Mouse (Mus musculus) lung, adult 18-20 months (tissue): ENCODE measurements at regions not wholly inside any gene's neighbourhood (a gene's known extent, or its start where the extent isn't known, plus 50 kb on each side); places are given as distances from the start of the nearest gene placed in this dataset.
A peak's percentile ranks its signal among the peaks of the same experiment; 100 is the strongest.
"Not testable (repeated sequence)": the region's sequence is repeated elsewhere in the genome, so short reads cannot be mapped to it uniquely, and the experiment has no call there.

Experiments
- DNase-seq, 2 experiments: peaks; one replicate each; pipeline ENCODE4 v3.0.0; 2022; ENCODE audit warnings: mixed read lengths in 2 of 2

DNA sequence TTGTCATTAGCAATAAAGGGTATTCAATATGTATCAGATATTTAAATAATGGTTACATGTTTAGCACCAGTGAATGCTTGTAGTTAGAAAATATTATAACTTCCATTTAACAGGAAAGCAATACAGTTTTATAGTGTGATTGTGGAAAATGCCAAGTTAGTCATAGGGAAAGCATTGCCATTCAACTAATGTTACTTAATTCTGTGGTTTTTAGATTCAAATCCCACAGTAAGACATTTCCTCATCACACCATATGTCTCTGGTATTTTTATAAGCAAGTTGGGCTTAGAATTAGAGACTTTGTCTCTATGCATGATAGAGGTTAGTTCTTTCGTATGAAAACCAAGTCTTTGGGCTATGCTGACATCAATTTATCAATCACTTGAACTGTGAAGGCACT is 133.0 kb downstream of the Prr30 start:
- DNase-seq: no peak

DNA sequence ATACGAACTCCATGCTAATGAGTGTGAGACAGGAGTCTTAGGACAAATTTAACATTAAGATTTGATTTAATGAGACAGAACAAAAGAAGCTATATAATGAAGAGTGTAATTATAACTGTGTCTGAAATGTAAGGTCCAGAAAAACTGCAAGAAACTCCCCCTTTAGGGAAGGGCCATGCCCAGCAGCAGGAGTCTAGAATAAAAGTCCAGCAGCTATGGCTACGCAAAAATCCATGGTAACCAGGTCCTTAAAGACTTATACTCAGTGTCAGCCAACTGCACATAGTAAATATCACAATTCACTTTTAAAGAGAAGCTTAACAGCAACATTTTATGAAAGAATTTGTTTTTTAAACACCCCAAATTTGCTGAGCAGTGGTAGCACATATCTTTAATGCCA is 143.3 kb downstream of the Prr30 start:
- no peak for DNase-seq

DNA sequence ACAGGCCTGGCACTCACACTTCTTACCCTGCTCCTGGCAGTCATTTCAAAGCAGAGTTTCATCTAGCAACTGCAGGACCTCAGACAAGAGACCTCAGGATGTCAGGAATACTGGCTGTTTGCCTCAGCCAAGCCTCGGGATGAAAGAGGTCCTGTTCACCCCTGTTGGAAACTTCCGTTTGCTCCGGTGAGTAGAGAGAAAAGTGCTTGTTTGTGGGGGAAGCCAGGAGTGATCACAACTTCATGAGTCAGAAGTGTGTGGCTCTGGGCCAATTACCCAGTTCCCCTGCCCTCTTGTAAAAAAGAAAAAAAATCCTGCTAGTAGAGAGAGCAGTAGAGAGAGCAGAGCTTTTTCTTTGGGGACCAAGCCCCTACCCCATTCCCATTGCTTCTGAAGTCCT is 144.2 kb downstream of the Prr30 start:
- no peak for DNase-seq

DNA sequence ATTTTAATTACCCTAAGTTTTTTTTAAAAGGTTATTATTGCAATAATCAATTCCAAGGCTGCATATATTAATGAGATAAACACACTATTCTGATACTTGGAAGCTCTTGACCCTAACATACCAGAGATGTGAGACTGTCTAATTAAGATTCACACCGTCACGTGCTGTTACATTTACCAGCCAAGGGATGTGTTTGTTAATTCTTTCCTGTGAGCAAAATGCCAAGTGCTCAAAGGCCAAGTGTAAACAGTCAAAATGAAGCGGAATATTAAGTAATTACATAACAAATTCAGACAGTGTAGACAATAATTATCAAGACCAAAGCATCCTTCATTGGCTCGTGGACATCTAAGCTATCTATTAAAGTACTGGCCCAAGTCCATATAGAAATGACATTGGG is 145.3 kb downstream of the Prr30 start:
- DNase-seq: no peak

DNA sequence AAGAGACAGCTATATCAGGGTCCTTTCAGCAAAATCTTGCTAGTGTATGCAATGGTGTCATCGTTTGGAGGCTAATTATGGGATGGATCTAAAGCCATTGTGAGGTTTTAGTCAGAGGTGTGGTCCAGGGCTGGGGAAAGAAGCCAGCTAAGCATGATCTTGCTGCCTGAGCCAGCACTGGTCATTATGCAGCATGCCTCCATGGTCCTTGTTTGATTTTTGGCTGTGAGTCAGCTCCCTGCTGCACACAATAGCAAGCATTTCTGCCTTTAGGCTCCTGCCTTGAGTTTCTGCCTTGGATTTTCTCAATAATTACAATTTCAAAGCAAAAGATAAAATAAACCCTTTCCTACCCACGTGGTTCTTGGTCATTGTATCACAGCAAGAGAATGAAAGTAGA is 147.4 kb downstream of the Prr30 start:
- DNase-seq: no peak

DNA sequence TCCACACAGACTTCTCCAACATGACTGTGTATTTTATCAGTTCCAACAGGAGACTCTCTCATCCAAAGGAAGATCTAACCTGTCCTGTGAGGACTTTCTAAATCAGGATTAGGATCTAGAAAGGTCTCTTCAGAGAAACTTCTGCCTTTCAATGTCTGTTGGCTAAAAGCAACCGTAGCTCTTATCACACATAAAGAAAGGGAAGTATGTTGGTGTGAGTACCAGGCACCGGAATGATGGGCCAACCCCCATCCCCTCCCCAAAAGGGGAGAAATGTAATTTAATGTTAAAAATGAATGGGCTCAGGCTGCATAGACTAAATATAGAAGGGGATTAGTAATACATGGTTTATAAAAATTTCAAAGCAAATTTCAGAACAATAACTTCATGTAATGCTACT is 149.9 kb downstream of the Prr30 start:
- DNase-seq: no peak

DNA sequence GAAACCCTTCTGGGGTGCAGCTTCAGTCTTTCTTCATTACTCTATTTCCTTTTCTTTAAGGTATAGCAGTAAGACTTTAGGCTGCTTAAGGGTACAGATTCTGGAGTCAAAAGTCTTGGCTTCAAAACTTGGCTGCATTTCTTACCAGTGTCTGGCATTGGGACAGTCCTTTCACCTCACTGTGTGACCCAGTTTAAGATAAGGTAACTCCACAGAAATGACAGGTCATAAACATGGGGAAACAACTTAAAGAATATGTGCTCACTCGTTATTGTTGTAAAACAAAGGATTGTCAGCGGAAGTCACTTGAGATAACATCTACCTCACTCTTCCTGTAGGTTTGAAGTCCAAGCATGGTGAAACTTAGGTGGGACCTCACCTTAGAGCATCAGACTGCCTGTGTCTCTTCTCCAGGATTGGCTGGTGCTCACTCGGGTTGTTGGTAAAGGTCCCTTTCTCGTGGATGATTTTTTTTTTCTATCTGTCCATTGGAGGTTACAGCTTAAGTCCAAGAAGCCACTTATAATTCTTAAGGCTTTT is 150.4 kb downstream of the Prr30 start:
- DNase-seq: no peak

DNA sequence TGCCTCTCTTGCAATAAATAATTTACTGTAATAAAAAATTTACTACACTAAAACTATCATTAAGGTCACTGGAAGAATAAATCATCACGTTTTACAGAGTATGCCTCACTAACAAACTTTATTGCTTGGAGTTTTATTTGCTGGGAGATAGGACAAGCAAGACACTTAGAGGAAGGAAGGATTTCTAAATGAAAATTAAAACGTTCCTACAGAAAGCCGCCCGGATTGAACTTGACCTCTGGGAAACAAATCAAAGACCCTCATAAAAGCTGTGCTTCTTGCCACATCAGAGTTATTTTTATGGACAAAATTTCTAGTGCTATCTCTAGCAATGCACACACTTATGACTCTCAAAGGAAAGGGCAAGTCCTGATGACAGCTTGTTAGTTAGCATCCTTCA is 156.6 kb downstream of the Prr30 start:
- DNase-seq: no peak

DNA sequence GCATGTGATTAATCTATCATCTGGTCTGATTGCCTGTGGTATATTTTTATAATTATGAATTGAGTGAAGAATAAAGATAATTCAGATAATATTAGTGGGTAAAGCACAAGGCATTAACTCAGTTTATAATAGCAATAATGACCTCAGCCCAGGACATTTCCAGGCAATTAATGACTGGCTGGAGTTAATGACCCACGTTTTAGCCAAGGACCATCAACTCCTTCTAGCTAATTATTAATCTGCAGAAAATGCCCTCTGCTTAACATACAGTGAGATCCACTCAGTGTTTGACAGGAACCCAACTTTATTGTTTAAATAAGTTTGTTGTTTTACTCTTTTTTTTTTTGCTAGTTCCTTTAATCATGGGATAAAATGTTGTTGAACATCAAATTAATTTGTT is 199.1 kb downstream of the Prr30 start:
- no peak for DNase-seq

DNA sequence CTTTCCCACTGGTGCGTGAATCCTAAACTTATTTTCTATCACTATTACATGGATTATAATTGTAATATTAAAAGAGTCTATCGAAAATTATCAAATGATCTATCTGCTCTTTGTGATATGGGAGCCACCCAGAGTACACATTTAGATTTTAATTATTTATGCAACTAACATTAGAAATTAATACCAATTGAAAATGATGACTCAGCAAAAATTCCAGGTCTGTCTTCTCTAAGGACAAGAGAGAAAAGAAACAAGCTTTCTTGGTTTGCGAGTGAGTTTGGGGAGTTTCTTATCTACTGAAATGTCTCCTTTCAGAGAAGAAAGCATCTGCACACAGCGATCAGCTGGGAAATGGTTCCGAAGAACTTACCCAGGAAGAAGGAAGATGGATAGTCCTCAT is 219.4 kb downstream of the Prr30 start:
- DNase-seq: no peak

DNA sequence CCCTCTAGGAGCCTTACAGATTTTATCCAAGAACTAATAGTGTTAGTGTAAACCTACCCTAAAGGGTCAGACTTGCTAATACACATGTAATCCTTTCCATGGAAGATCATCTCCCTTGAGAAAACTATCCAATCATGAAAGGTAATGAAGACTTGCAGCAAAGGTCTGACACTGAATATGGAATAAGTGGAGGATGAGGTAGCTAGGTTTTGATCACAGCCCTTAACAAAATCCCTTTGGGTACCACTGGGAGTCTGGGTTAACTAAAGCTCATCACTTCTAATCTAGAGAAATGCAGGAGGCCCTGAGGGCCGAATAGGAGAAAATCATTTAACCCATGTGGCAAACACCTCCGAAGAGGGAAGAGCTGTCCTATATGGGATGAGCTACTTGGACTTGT is 221.6 kb downstream of the Prr30 start:
- DNase-seq: no peak

DNA sequence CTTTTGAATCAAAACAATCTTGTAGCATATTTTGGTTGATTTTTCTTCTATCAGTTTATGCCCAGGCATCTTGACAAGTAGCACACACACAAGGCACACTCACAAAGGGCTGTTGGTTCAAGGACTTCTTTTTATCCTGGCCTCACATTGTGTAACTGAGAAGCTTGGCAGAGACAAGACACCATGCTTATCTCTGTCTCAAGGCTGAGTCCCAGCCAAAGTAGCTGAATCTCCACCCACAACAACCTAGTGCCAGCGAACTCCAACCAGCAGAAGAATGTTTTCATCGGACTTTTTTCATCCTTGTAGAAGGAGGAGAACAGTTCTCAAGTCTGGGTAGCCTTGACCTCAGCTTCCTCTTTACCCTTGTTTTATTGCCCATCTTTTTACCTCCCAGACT is 229.2 kb downstream of the Prr30 start:
- peak; percentile 31 to 39 for DNase-seq

DNA sequence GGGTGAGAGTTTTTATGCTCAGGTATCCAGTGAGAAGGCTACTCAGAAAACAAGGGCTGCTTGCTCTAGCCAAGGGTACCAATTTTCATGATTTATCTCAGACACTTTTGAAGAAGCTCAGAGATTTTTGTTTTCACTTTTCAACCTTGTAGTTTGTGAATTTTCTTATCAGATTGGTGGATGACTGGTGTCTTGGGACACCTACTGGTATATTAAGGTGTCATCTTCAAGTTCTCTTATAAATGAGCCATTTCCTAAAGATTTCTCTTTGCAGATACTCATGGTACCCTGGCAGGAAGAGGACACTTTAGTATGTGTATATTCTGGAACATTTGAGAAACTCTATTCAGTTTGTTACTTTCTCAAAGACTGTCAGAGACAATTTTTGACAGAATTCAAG is 239.9 kb downstream of the Prr30 start:
- no peak for DNase-seq

DNA sequence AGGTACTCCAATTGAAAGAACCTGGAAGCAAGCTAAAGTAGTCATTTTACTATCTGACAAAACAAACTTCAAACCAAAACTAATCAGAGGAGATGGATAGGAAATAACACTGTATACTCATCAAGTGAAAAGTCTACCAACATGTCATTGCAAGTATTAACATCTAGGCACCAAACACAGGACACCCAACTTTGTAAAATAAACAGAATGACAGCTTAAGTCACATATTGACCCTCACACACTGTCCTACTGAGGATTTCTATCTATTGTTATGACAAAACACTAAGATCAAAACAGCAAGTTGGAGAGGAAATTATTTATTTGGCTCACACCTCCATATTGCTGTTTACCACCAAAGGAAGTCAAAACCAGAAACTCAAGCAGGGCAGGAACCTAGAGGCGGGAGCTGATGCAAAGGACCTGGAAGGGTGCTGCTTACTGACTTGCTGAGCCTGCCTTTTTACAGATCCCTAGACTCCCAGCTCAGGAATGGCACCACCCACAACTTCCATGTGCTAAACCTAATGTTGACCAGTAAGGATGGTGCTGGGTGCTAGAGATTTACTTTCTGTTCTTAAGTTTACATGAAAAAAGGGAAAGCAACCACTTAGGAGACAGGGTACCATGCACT is 244.2 kb downstream of the Prr30 start:
- no peak for DNase-seq

DNA sequence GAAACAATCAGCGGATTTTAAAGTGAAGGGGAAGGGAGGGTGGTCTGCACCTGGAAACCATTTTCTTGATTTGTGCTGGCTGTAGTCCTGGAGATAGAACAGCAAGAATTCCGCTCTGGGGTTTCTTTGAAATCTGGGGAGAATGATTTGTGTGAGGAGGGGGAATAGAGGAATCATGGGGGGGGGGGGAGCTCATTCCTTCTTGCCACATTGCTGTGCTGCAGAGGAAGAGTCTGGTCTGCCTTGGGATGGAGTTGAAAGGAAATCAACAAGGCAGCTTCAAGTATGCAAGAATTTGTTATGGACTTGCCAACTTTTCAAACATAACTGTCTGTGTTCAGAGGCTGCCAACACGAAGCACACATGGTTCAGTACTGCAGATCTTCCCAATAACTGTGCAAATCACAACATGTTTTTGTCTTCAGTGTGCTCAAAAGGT is 249.4 kb downstream of the Prr30 start:
- no peak for DNase-seq

DNA sequence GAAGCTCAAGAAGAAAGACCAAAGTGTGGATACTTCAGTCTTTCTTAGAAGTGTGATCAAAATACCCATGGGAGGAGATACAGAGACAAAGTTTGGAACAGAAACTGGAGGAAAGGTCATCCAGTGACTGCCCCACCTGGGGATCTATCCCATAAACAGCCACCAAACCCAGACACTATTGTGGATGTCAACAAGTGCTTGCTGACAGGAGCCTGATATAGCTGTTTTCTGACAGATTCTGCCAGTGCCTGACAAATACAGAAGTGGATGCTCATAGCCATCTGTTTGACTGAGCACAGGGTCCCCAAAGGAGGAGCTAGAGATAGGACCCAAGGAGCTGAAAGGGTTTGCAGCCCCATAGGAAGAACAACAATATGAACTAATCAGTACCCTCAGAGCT is 252.5 kb downstream of the Prr30 start:
- DNase-seq: not testable (repeated sequence)

DNA sequence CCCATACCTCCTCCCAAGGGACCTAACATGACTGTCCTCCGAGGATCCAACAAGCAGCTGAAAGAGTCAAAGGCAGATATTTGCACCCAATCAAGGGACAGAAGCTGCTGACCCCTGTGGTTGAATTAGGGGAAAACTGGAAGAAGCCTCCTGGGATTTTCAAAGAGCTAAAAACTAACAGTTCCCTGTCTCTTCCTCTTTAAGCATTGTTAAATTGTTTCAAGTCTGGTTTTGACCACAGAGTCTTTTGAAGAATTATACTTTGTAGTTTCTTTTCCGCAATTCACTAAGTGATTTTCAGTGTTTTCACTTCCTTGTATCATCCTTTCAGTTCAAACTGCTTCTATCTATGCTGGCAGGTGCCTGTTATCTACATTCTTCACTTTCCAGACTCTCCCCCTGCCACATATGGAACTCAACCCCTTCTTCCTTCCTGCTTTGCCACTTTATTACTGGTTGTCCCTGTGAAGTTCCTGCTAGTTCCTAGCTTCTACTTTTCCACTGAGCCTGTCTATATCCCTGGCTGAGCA is 262.7 kb downstream of the Prr30 start:
- no peak for DNase-seq

DNA sequence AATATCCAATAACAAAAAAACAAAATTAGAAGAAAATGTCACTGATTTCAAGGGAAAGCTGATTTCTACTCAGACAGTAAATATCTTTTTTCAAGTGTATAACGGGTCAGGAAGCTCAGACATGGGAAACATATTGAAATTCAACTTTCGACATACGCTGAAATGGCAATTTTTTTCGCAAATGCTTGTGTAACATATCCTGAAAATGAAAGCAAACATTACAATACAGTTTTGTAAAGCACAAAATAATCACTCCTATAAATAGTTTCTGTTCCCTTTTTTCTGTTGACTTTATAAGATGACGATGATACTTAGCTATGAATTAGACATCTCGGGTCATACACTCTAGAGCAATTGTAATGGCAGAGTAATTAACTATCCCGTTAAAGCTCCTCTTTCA is 265.6 kb downstream of the Prr30 start:
- DNase-seq: no peak

DNA sequence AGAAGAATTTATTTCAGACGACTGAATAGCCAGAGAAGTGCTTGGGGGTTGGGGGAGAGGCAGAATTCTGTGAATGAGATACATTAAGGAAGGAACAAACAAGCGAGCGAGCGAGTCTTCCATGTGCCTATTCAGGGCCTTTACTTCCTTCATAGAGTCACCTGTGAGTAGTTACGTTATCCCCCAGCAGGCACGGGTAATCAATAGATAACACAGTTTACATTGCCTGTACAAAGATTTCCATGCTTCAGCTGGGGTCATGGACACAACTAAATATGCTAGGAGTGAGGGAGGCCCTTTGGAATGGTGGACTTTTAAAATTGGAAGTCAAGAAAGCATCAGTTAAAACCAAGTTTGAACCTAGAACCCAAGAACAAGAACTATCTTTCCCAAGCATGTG is 275.2 kb downstream of the Prr30 start:
- DNase-seq: no peak

DNA sequence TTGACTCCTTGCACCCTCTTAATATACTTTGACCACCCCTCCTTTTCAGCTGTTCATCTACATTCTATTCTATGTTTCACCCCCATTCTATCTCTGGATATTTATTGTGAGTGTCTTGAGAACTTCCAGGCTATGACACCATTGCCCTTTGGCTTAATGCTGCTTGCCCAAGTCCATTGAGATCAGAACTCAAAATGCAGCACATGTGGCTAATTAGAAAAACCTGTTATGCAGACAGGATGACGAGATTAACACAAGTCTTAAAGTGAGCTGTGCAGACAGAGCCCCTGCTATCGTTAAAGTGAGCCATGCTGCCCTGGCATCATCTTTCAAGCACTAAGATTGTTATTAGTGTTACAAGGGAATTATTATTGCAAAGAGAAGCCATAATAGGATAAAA is 299.9 kb downstream of the Prr30 start:
- DNase-seq: no peak

DNA sequence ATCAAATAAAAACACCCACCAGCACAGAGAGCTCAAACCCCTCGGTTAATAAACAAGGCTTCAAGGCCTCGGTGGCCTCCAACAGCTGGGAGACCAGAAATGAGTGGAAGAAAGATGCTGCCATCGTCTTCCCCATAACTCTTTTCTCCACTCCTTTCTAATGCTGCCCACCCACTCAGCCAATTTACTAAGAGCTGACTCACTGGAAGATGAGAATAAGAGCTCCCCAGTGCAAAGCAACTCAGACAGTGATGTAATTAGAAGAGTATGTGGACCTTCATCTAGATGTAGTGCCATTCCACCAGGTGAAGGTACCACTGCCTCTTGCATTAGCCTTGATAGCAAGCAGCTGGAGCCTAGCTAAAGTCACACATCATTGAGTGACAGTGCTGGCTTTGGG is 301.1 kb downstream of the Prr30 start:
- no peak for DNase-seq

DNA sequence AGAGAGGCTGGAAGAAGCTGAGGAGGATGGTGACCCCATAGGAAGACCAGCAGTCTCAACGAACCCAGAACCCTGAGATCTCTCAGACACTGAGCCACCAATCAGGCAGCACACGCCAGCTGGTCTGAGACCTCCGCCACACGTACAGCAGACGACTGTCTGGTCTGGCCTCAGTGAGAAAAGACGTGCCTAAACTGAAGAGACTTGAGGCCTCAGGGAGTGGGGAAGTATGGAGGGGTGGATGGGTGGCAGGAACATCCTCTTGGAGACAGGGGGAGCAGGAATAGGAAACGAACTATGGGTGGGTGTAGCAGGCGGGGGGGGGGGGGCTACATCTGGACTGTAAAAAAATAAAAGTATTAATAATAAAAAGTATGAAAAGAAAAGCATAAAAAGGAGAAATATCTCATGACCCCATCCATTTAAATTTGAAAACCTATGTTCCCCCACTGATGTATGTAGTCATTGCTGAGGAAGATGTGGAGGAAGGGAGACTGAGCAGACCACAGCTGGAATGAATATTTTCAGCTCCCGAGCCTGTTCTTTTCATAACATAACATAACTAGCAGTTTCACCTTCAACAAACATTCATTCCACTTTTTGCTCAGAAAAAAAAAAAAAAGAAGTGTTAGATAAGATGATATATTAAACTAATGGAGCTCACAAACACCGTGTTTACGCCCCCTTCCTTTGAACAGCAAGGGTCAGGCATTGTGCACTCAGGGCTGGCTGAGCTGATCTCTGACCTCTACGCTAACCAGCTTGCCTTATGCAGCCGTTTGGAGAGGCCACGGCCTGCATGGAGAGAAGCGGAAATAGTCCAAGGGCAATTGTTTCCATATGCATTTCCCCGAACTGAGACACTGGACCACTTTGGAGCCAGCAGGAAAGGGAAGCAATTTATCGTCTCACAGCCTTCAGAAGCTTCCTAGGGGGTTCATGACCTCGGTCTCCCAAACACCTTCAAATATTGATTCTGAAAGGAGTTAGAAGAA is 310.7 kb downstream of the Prr30 start:
- DNase-seq: peak; percentile 3 to 4

DNA sequence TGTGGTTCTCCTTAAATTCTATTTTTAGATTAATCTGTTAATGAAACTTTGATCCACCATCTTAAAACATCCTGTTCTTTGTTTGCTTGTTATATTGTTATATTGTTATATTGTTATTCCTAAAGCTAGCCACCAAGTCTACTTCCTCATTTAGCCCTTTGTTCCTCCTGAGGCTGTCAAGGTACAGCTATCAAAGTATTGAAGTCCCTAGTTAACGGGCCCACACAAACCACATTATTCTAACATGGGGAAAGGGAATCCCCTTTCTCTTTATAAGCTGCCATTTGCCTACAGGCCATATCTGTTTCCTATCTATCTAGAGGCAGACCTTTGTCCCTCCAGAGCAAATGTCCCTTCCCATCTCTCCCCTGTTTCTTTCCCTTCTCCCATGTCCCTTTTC is 317.0 kb downstream of the Prr30 start:
- DNase-seq: no peak

DNA sequence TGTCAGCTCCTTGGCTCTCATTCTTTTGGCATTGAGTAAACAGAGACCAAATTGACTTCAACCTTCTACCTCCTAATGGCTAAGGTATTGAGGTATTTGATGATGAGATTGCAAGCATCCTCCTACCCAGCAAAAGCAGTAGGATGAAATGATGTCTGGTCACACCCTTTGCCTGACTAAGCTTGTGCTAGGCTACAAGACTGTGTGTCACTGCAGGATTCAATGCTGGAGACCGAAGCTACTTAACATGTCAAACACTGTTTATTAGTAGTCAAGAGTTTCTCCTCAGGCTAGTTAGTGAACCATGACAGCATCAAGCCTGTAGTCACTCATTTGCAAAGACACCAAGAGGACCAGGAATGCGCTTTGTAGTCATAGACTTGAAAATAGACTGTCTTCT is 320.0 kb downstream of the Prr30 start:
- DNase-seq: no peak
